Mouse (Mus musculus) Muller cell, postnatal 12 days (primary cell): Measurements from ENCODE around the gene Cep55.
A peak's percentile ranks its signal among the peaks of the same experiment; 100 is the strongest.

Experiments used
- DNase-seq: peaks from one replicate; pipeline ENCODE4 v3.0.0-alpha.2; 2015; ENCODE audit errors: inconsistent ontology term

Cep55 gene

GRCm38 (mm10) chr19:38054720-38055192, at the start of gene Cep55:
TSS of gene Cep55 (plus strand) at chr19:38055011.
- DNase-seq, result peak; percentile 99

DNA sequence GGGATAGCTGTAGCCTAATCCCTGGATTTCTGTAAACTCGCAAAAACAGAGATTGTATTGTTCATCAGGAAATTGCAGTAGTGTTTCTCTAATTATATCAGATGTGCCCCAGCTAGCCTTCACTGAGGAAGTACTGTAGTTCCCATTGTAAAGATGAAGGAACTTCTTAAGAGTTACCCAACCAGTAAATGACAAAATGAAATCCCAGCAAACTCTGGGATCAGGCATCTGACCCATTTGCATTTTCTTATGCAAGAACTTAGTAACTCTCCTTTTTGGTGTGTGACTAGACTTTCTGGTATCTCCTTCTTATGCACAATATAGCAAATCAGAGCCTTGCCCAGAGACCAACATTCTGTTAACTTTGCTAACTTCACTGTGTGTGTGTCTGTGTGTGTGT, 43.4 kb upstream of the Cep55 start:
- peak; percentile 75 for DNase-seq

GRCm38 (mm10) chr19:38014443-38014842, 40.4 kb upstream of the Cep55 start:
- DNase-seq, result no peak

DNA sequence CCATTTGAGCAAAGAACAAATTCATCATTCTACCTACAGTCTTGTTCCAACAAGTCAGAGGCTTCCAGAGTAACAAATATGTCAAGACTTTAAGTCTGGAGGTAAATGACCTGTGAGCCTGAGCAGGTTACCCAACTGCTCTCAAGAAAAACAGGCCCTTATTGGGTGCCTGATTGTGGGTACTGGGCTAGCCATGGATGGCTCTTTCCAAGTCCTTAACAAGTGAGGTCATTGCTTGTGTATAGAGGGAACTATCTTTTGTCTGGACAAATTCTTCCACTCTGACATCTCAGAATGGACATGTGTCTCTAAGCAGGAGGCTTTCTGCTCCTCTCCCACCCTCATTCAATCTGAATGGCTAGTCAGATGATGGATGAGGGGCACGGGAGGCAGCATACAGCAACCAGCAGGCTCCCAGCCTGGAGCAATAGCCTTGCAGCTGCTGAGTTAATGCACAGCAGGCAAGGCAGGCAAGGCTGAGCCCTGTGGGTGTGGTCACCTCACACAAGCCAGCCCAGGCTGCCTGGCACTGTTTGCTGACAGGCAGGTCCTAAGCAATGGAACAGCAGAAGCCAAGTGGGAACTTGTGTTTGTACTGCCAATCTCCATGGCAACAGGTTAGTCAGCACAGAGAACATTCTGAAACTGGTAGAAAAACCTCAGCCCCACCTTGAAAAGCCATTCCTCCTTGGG, 39.5 kb upstream of the Cep55 start:
- peak; percentile 95 for DNase-seq

- DNase-seq, result no peak
Measured at GRCm38 (mm10) chr19:38015873-38016254, 38.9 kb upstream of the Cep55 start.

- peak; percentile 82 for DNase-seq
Measured at GRCm38 (mm10) chr19:38022710-38023109, 32.1 kb upstream of the Cep55 start.

DNA sequence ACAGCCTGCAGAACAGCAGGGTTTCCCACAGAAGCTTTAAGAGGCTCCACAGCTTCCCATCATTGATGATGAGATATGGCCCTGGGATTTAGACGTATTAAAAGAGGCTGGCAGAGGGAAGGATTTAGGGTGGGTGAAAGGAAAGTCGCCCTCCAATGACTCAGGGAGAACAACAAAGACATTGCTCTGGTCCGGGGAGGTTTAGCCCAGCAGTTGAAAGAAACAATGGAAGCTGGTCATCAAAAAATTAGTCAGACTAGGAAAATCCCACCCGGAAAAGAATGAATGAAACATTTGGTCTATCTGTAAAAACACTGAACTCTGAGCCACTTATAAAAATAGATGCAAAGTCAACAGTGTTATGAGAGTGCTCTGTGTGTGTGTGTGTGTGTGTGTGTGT, 31.2 kb upstream of the Cep55 start:
- DNase-seq, result peak; percentile 81

GRCm38 (mm10) chr19:38025254-38026041, 29.4 kb upstream of the Cep55 start:
- DNase-seq, result peak; percentile 91

GRCm38 (mm10) chr19:38026211-38026624, 28.6 kb upstream of the Cep55 start:
- peak; percentile 48 for DNase-seq

DNA sequence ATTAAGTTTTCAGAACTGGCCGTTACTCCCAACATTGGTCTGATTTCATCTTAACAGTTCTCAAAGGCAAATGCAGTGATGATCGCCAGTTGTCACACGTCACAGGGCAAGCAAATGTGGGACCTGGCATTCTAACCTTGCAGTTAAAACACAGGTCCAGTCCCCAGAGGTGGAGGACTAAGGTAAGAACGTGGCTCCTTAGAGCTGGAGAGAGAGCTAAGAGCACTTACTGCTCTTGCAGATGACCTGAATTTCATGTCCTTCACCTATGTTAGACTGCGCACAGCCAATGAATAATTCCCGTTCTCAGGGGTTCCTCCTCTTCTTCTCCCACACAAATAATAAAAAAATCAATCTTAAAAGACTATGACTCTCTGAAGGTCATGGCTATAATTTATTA, 27.4 kb upstream of the Cep55 start:
- DNase-seq, result no peak

DNA sequence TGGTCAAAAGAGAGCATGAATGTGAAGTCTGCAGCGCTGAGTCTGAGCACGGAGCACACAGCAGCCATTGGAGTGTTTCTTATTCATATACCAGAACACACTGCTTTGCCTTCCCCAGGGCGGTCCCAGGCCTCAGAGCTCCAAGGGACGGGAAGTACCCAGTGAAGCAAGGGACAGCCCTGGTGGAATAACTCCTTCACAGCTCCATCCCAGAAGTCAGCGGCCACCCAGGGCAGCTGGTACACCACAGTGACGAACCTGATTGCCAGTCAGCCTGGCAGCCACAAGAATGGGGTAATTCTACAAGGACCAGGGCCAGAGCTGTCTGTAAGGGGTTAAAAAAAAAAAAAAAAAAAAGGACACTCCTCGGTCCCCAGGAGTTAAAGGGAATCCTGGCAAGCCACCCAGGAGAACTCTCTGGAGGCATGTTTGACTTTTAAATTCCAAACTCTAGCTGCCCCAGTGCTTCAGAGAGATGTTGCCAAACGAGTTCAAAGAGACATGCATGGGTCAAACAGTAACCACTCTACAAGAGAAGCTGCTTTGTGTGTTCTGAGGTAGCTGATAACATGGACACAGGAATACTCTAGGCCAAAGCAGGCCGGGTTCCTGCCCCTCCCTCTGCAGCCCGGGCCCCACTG, 26.8 kb upstream of the Cep55 start:
- DNase-seq, result peak; percentile 46

GRCm38 (mm10) chr19:38029292-38029691, 25.5 kb upstream of the Cep55 start:
- no peak for DNase-seq

- no peak for DNase-seq
Measured at GRCm38 (mm10) chr19:38029871-38030270, 24.9 kb upstream of the Cep55 start.

DNA sequence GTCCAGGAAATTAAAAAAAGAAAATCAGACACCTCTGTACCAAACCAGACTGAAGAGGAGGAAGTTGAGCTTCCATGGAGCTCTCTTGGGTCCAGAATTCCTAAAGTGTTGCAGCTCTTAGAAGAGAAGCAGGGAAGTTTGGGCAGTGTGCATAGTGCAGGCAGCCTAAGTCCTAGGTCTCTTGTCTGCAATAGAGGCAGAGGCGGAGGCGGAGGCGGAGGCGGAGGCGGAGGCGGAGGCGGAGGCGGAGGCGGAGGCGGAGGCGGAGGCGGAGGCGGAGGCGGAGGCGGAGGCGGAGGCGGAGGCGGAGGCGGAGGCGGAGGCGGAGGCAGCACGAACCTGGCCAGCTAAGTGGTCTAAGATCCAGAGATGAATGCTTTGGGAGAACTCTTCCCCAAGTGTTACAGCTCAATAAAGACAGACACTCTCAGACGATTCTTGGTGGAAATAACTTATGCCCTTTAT, 24.1 kb upstream of the Cep55 start:
- no peak for DNase-seq

DNA sequence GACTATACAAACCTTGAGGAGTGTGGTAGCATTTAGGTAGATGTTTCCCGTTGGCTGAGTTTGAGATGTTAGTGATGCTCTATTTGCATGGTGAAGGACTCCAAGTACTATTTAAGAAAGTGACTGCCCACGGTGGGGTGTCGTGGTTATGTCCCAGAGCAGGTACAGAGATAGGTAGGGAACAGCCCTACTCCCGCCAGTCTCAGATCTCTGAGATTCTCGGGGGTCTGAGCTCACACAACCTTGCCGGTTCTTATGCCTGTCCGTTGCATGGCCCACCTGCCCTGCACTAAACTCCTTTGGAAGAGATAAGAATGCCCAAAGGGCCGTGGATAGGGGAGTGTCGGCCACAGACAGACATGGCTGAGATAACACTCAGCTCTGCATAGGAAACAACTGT, 23.7 kb upstream of the Cep55 start:
- no peak for DNase-seq

DNA sequence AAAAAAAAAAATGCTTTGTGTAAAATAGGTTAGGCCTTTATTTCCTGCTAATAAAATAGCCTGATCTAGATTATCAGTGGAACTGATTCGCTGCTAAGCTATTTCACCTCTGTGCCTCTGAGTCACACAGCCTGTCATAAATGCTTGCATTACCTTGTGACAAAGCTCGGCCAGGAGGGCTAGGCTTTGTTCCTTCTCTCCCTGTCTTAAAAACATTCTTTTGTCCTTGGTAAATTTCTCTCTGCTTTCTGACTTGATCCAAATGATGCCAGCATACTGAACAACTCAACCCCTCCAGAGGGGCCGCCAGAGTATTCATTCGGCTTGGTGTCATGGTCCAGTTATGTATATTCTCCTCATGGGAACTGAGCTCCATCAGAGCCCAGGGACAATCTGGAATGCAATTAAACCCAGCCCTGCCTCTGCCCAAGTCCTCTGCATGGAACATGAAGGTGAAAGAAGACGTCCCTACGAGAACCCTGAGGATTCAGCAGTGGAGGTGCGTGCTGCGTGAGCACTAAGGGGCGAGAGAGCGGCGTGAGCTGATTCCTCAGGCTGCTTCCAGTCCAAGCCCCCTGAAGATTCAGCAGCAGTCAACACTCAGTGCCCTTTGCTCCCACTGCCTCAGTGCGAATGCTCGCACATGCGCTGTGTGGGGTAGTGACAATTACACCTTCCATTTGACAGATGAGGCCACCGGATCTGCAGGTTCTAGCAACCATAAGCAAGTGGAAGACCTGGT, 21.6 kb upstream of the Cep55 start:
- peak; percentile 92 for DNase-seq

DNA sequence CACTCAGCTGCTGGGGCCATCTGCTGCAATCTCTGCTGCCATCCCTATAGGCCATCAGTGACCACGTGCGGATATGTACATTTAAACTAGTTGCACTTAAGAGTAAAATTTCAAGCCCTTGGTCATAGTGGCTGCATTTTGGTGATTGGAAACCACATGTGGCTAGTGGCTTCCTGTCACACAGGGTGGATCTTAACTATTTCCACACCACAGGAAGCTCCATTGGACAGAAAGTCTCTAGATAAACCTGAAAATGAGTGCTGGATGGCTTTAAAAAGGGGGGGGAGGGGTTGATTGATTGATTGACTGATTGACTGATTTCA, 21.1 kb upstream of the Cep55 start:
- no peak for DNase-seq

GRCm38 (mm10) chr19:38034696-38035095, 20.1 kb upstream of the Cep55 start:
- DNase-seq, result no peak

DNA sequence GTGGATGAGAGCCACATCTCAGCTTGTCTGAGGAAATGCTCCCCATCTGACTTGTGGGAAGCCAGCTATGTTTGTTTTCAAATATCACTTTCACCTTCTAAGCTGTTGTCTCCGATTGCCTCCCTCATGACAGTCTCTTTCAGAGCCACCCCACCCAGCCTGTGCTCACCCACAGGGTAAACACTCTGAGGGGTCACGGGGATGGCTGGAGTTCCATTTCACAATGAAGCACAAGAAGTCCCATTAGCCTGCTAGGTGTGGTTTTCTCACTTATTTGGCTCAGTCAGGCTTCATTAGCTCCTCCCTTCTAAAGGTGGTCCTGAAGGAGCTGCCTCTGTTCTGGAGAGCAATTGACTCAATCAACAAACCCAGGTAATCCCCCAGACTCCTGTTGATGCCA, 19.0 kb upstream of the Cep55 start:
- DNase-seq, result no peak

DNA sequence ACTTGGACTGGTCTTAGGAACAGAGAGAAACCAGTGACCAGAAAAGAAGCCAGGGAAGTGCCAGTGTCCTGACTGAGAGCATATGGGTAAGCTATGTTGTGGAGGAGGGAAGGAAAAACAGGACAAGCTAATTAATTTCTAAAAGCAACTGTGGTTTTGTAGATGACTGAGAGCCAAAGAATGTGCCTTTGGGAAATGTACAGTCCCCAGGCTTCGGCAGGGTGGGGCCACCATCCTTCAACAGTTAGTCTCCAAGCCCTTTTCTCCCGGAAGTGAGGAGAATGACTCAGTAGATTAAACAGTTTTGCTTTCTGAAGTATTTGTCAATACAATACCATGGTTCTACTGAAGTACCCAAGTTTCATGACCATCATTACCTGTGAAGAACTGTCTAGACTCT, 16.5 kb upstream of the Cep55 start:
- peak; percentile 93 for DNase-seq

DNA sequence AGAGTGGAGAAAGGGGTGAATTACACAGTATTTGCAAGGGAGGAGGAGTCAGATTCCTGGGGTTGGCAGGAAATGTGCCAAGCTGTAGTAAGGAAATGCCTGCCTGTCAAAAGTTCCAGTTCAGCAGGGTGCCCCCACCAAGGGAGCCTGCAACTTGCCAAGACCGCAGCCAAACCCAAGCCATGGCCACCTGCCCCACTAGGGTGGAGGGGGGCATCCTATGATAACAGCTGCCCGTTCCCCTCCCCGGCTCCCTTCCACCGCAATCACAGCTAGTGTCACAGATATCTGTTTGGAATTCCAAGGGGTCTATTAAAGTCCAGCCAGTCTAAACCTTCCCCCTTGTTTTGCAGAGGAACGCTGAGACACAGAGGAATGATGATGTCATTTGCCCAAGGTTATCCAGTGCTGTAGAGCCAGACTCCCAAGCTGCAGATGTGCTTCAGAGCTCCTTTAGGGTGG, 12.5 kb upstream of the Cep55 start:
- peak; percentile 92 for DNase-seq
